In the genomic region with DNA sequence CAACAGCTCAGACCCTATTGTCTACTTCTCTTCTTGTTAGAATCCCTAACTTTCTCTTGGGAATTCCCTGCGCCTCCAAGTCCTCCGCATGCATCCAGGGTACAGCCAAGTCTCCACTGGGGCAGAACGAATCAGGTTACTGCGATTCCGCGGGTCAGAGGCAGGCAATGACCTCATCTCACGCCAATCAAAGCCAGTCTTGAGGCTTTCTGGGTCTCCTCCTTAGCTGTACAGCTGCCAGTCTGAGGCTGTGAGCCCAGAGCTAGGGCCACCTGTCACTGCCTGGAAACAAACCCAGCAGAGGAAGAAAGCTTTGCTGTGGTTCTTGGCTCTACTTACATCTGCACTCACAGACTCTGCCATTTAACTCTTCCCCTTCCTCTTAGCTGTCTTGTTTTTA, we compare ENCODE assay signal across 9 mouse cellular contexts. TPM values are rescaled to one million over a fixed set of nuclear protein-coding genes. Genes with fewer than 3 reads are reported as not detected.
A peak's percentile ranks its signal among the peaks of the same experiment; 100 is the strongest.
DNase-seq lines count a peak whose midpoint lies in the region; ATAC-seq and TF ChIP-seq lines count a peak whose summit lies in the region.
"Had no signal": no experiment of that assay in that cellular context is flagged by ENCODE, and none has a peak within 500 bp of the region (broad histone marks: within the 10 kb centered on the region; RNA-seq: fewer than 3 reads in every experiment).

No protein-coding gene starts in this region.

- no peak overlapping the region for H3K4me2 ChIP-seq in heart, embryonic 11.5 days
- H3K4me2 ChIP-seq in midbrain, embryonic 15.5 days: no peak overlapping the region
- H3K4me2 ChIP-seq: liver, embryonic 15.5 days had no signal

- ATAC-seq in heart, embryonic 11.5 days (replicated peaks; ENCODE audit: insufficient number of reproducible peaks, low FRiP score, low TSS enrichment): no peak
- 0 out of 2 replicates have a peak, but pooled peaks have one; percentile 33 for ATAC-seq in midbrain, embryonic 15.5 days (replicated peaks)

- no peak for TF ChIP-seq CTCF in heart, adult 2 months (IDR thresholded peaks at IDR 0.05)

- TF ChIP-seq POLR2A in heart, adult 2 months (IDR thresholded peaks at IDR 0.05; ENCODE audit: insufficient read depth, low read depth, low read length): no peak

- H3K4me3 ChIP-seq in heart, adult 2 months: no peak overlapping the region
- no peak overlapping the region for H3K4me3 ChIP-seq in heart, embryonic 11.5 days (ENCODE audit: low read depth, low read length)
- H3K4me3 ChIP-seq in embryonic facial prominence, embryonic 10.5 days: no peak overlapping the region
- H3K4me3 ChIP-seq in midbrain, embryonic 15.5 days: no peak overlapping the region
- H3K4me3 ChIP-seq: liver, embryonic 15.5 days had no signal

- 55% methylated on average over 7 of the region's 7 CpGs for WGBS in heart, adult 2 months
- 56% methylated on average over 7 of the region's 7 CpGs for WGBS in heart, embryonic 11.5 days (ENCODE audit: insufficient replicate concordance)
- 33% methylated on average over 7 of the region's 7 CpGs for WGBS in embryonic facial prominence, embryonic 10.5 days
- WGBS in midbrain, embryonic 15.5 days: 13% methylated on average over 7 of the region's 7 CpGs

- peaks cover under 1% of the 10 kb centered on the region for H3K4me1 ChIP-seq in heart, adult 2 months (ENCODE audit: control insufficient read depth, insufficient read depth, low read length)
- H3K4me1 ChIP-seq in heart, embryonic 11.5 days (ENCODE audit: control insufficient read depth, insufficient read depth, low read length): no peaks in the 10 kb centered on the region
- peaks cover 7% of the 10 kb centered on the region for H3K4me1 ChIP-seq in embryonic facial prominence, embryonic 10.5 days
- no peaks in the 10 kb centered on the region for H3K4me1 ChIP-seq in midbrain, embryonic 15.5 days
- H3K4me1 ChIP-seq: liver, embryonic 15.5 days had no signal

- peak; percentile 57 to 76 for DNase-seq in heart, adult 2 months
- peak; percentile 49 for DNase-seq in embryonic facial prominence, embryonic 10.5 days (ENCODE audit: low spot score)
- DNase-seq in heart, postnatal 4 days: peak; percentile 71
- no peak for DNase-seq in spleen, postnatal 4 days (ENCODE audit: low spot score in 2 of 2)
- no peak for DNase-seq in right cerebral cortex, adult 2 months (ENCODE audit: low spot score in 2 of 2)
- no peak for DNase-seq in right cerebral cortex, postnatal 14 days

- intact Hi-C loops in heart, adult 2 months (cut with DNase I): no loop called here

- H3K27ac ChIP-seq in heart, adult 2 months: no peak overlapping the region
- no peak overlapping the region for H3K27ac ChIP-seq in heart, embryonic 11.5 days (ENCODE audit: low read depth, low read length)
- H3K27ac ChIP-seq in embryonic facial prominence, embryonic 10.5 days (replicated peaks): no peak overlapping the region
- no peak overlapping the region for H3K27ac ChIP-seq in midbrain, embryonic 15.5 days
- H3K27ac ChIP-seq: liver, embryonic 15.5 days had no signal

- H3K27me3 ChIP-seq in heart, adult 2 months (ENCODE audit: control insufficient read depth, insufficient read depth, low read length): no peaks in the 10 kb centered on the region
- peaks cover 5% of the 10 kb centered on the region; the same call in 1 of the 2 replicates for H3K27me3 ChIP-seq in heart, embryonic 11.5 days (ENCODE audit: control insufficient read depth, insufficient read depth, low read length)
- H3K27me3 ChIP-seq in embryonic facial prominence, embryonic 10.5 days (replicated peaks; ENCODE audit: low read depth, poor library complexity, severe bottlenecking): peaks cover 18% of the 10 kb centered on the region
- no peaks in the 10 kb centered on the region; the same call in 1 of the 2 replicates for H3K27me3 ChIP-seq in midbrain, embryonic 15.5 days (replicated peaks)

- H3K36me3 ChIP-seq in heart, adult 2 months (ENCODE audit: control insufficient read depth, insufficient read depth, low read length): no peaks in the 10 kb centered on the region
- H3K36me3 ChIP-seq in heart, embryonic 11.5 days (ENCODE audit: control insufficient read depth, insufficient read depth, low read length): no peaks in the 10 kb centered on the region; the same call in 1 of the 2 replicates
- H3K36me3 ChIP-seq in embryonic facial prominence, embryonic 10.5 days (replicated peaks): no peaks in the 10 kb centered on the region; the same call in 1 of the 2 replicates
- H3K36me3 ChIP-seq in midbrain, embryonic 15.5 days (replicated peaks): no peaks in the 10 kb centered on the region
- H3K36me3 ChIP-seq: liver, embryonic 15.5 days had no signal

- H3K9ac ChIP-seq in heart, adult 2 months (ENCODE audit: low read depth, low read length): no peak overlapping the region
- no peak overlapping the region for H3K9ac ChIP-seq in heart, embryonic 11.5 days (ENCODE audit: low read depth, low read length)
- H3K9ac ChIP-seq in midbrain, embryonic 15.5 days: no peak overlapping the region
- H3K9ac ChIP-seq: liver, embryonic 15.5 days had no signal

- no peak for TF ChIP-seq EP300 in heart, adult 2 months (IDR thresholded peaks at IDR 0.05; ENCODE audit: insufficient read depth, low read depth, low read length)

- no peaks in the 10 kb centered on the region for H3K79me2 ChIP-seq in heart, adult 2 months (replicated peaks; ENCODE audit: control insufficient read depth, insufficient read depth, low read length)

- peaks cover 10% of the 10 kb centered on the region for H3K9me3 ChIP-seq in heart, embryonic 11.5 days (replicated peaks; ENCODE audit: control insufficient read depth, low read length)
- H3K9me3 ChIP-seq in embryonic facial prominence, embryonic 10.5 days: peaks cover 20% of the 10 kb centered on the region
- 0 out of 2 replicates have a peak, but pooled peaks cover 4% of the 10 kb centered on the region for H3K9me3 ChIP-seq in midbrain, embryonic 15.5 days

RNA-seq across cellular contexts. Expression of gene Ltbp4, which starts 21.5 kb away (rescaled TPM):
- total RNA-seq in heart, adult 2 months (2021): 100 to 1,000 TPM; 187 to 221 TPM
- polyA plus RNA-seq in heart, adult 2 months (2012; rRNA removed): 349 and 374 TPM in 2 replicates
- 28.9 and 31.5 TPM in 2 replicates for polyA plus RNA-seq in heart, embryonic 11.5 days (2014; fragmentation: Nextera tagmentation; extraction: Ambion mirVana)
- polyA plus RNA-seq in embryonic facial prominence, embryonic 10.5 days (2016; fragmentation: Nextera tagmentation; extraction: Ambion mirVana): 7.1 and 8.8 TPM in 2 replicates
- total RNA-seq in heart, postnatal 4 days (2021): 100 to 1,000 TPM; 238 to 255 TPM
- polyA plus RNA-seq in midbrain, embryonic 15.5 days (2015; fragmentation: Nextera tagmentation; extraction: Ambion mirVana): 13.4 and 15.7 TPM in 2 replicates

RNA-seq across cellular contexts. Expression of gene Shkbp1, which starts 39.9 kb away (rescaled TPM):
- total RNA-seq in heart, adult 2 months (2021): 1 to 10 TPM; 4.6 to 7.1 TPM
- 17.3 and 20.2 TPM in 2 replicates for polyA plus RNA-seq in heart, adult 2 months (2012; rRNA removed)
- 33.3 and 34.1 TPM in 2 replicates for polyA plus RNA-seq in heart, embryonic 11.5 days (2014; fragmentation: Nextera tagmentation; extraction: Ambion mirVana)
- polyA plus RNA-seq in embryonic facial prominence, embryonic 10.5 days (2016; fragmentation: Nextera tagmentation; extraction: Ambion mirVana): 73.2 and 80.3 TPM in 2 replicates
- 10 to 100 TPM; 18.4 to 19.8 TPM for total RNA-seq in heart, postnatal 4 days (2021)
- 63.9 and 64.7 TPM in 2 replicates for polyA plus RNA-seq in midbrain, embryonic 15.5 days (2015; fragmentation: Nextera tagmentation; extraction: Ambion mirVana)

RNA-seq across cellular contexts. Expression of gene Gm20479, which starts 41.3 kb away (rescaled TPM):
- under 1 TPM in 1 of 2 experiments, not detected in 1; 0.52 TPM for total RNA-seq in heart, adult 2 months (2021)
- polyA plus RNA-seq in heart, adult 2 months (2012; rRNA removed): not detected in 2 replicates
- polyA plus RNA-seq in heart, embryonic 11.5 days (2014; fragmentation: Nextera tagmentation; extraction: Ambion mirVana): 1.6 and 2.1 TPM in 2 replicates
- not detected in 2 replicates for polyA plus RNA-seq in embryonic facial prominence, embryonic 10.5 days (2016; fragmentation: Nextera tagmentation; extraction: Ambion mirVana)
- 1 to 10 TPM in 1 of 2 experiments, not detected in 1; 3.7 TPM for total RNA-seq in heart, postnatal 4 days (2021)
- polyA plus RNA-seq in midbrain, embryonic 15.5 days (2015; fragmentation: Nextera tagmentation; extraction: Ambion mirVana): not detected in 2 replicates

RNA-seq across cellular contexts. Expression of gene Numbl, which starts 57.7 kb away (rescaled TPM):
- 1 to 10 TPM; 3.7 to 6.1 TPM for total RNA-seq in heart, adult 2 months (2021)
- polyA plus RNA-seq in heart, adult 2 months (2012; rRNA removed): 7.8 and 9.7 TPM in 2 replicates
- polyA plus RNA-seq in heart, embryonic 11.5 days (2014; fragmentation: Nextera tagmentation; extraction: Ambion mirVana): 3.4 and 4.6 TPM in 2 replicates
- 14.8 and 15.0 TPM in 2 replicates for polyA plus RNA-seq in embryonic facial prominence, embryonic 10.5 days (2016; fragmentation: Nextera tagmentation; extraction: Ambion mirVana)
- total RNA-seq in heart, postnatal 4 days (2021): 10 to 100 TPM; 11.5 to 12.1 TPM
- polyA plus RNA-seq in midbrain, embryonic 15.5 days (2015; fragmentation: Nextera tagmentation; extraction: Ambion mirVana): 58.7 and 66.3 TPM in 2 replicates

Comparison
In these comparisons a context has a peak if more than half of its experiments do, and no peak if none do; other contexts are left out.
1. RNA of gene Ltbp4, which starts 21.5 kb away (polyA plus RNA-seq): 349 to 374 TPM in heart, adult 2 months; 28.9 to 31.5 TPM in heart, embryonic 11.5 days, 13.4 to 15.7 TPM in midbrain, embryonic 15.5 days and 7.1 to 8.8 TPM in embryonic facial prominence, embryonic 10.5 days; every median in the first group is over 10 times any median in the second.
2. DNase-seq: peak in heart, adult 2 months (2 of 2), embryonic facial prominence, embryonic 10.5 days (single experiment) and heart, postnatal 4 days (single experiment); none in spleen, postnatal 4 days (0 of 2), right cerebral cortex, adult 2 months (0 of 2) and right cerebral cortex, postnatal 14 days (single experiment).